Mouse (Mus musculus) brain, embryonic 14.5 days (tissue): ENCODE measurements at regions not wholly inside any gene's neighbourhood (a gene's known extent, or its start where the extent isn't known, plus 50 kb on each side); places are given as distances from the start of the nearest gene placed in this dataset.

ENCODE experiments used
- CTCF ChIP-seq: fragments of 200-500 bp; IDR thresholded peaks from 2 replicates; pipeline ENCODE4 v1.5.1; 2012; ENCODE audit warnings: inconsistent platforms, mild to moderate bottlenecking, moderate library complexity, borderline replicate concordance; ENCODE audit not compliant: insufficient read depth, insufficient read length; ENCODE audit errors: extremely low read depth
- POLR2A ChIP-seq: fragments of 200-500 bp; IDR thresholded peaks from 2 replicates; pipeline ENCODE4 v1.6.1; 2012; ENCODE audit warnings: mild to moderate bottlenecking, inconsistent platforms, borderline replicate concordance; ENCODE audit not compliant: poor library complexity, insufficient read depth, insufficient read length, severe bottlenecking; ENCODE audit errors: extremely low read depth

DNA sequence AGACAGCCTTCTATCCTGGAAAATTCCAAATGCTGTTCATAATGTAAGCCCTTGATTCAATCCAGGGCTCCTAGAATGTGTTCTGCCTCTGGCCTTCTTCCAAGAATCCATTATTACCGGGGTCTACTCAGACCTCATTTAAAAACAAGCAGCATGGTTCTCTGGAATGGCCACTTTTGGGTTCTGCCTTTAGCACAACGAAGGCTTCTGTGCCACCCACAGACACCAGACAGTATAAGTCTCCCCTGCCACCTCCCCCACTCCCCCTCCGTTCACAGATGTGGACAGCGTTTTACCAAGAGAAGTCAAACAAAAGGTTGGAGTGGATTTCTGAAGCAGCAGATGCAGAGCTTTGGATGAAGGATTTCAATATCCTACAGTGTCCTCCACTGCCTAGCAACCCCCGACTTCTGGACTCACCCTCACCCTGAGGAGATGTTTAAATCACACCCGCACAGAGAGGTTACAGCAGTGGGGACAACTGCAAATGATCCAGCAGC is 85.3 kb downstream of the Kbtbd8 start:
- no peak for TF ChIP-seq POLR2A
- TF ChIP-seq CTCF = no peak
